Mouse (Mus musculus) intestine, postnatal 0 days (tissue): Measurements from ENCODE around the gene Klhl23. TPM values are rescaled to one million over a fixed set of nuclear protein-coding genes. Genes with fewer than 3 reads are reported as not detected.

Experiments used
- ATAC-seq: fragments of 200-750 bp; cut with Nextera tagmentation; 2 replicates; pipeline ENCODE4 v1.8.0; 2017; ENCODE audit warnings: mild to moderate bottlenecking, moderate TSS enrichment, moderate library complexity
- H3K27ac ChIP-seq: fragments of 300-500 bp; sonication (generic); 2 replicates; pipeline ENCODE4 v1.5.1; 2014; ENCODE audit warnings: mild to moderate bottlenecking, low read depth, low read length, moderate library complexity
- H3K27me3 ChIP-seq: fragments of 300-500 bp; sonication (generic); replicated peaks from 2 replicates; pipeline ENCODE4 v1.6.1; 2014; ENCODE audit warnings: low read length, mixed read lengths; ENCODE audit not compliant: control insufficient read depth, insufficient read depth
- H3K36me3 ChIP-seq: fragments of 300-500 bp; sonication (generic); 2 replicates; pipeline ENCODE4 v1.6.1; 2014; ENCODE audit warnings: mild to moderate bottlenecking, moderate library complexity; ENCODE audit not compliant: control insufficient read depth, insufficient read depth
- H3K4me1 ChIP-seq: fragments of 300-500 bp; sonication (generic); replicated peaks from 2 replicates; pipeline ENCODE4 v1.6.1; 2014; ENCODE audit warnings: antibody characterized with exemption, low read length, mixed read lengths; ENCODE audit not compliant: control insufficient read depth, insufficient read depth
- H3K4me2 ChIP-seq: fragments of 300-500 bp; sonication (generic); replicated peaks from 2 replicates; pipeline ENCODE4 v1.6.1; 2014; ENCODE audit warnings: low read depth, mild to moderate bottlenecking, moderate library complexity
- H3K4me3 ChIP-seq: fragments of 300-500 bp; sonication (generic); 2 replicates; pipeline ENCODE4 v1.5.1; 2014; ENCODE audit warnings: low read depth, low read length
- H3K9ac ChIP-seq: fragments of 300-500 bp; sonication (generic); 2 replicates; pipeline ENCODE4 v1.6.1; 2014; ENCODE audit warnings: mild to moderate bottlenecking, low read depth, low read length
- H3K9me3 ChIP-seq: fragments of 300-500 bp; sonication (generic); 2 replicates; pipeline ENCODE4 v1.6.1; 2016; ENCODE audit warnings: mixed run types; ENCODE audit not compliant: control insufficient read depth
- CTCF ChIP-seq: sonication (generic); IDR thresholded peaks from 2 replicates; pipeline ENCODE4 v1.5.1; 2016; ENCODE audit warnings: low read depth, mild to moderate bottlenecking, control low read depth, antibody characterized with exemption, moderate library complexity
- WGBS: fragments of 180-500 bp; shearing (Covaris S2); extraction: QIAGEN DNeasy Blood & Tissue Kit; methylation state at CpG from one replicate; pipeline ENCODE4 v1.1.7; 2014; 5-methylcytosine and 5-hydroxymethylcytosine counted together
- polyA plus RNA-seq: library from polyadenylated mRNA; unstranded; fragments of >200 nt; fragmentation: Nextera tagmentation; extraction: Ambion mirVana; gene quantifications from 2 replicates; pipeline ENCODE4 v1.2.1, GENCODE M21; 2015

Gene Klhl23
- polyA plus RNA-seq, 1 experiment from 2014 or later, result 17.3 TPM

DNA sequence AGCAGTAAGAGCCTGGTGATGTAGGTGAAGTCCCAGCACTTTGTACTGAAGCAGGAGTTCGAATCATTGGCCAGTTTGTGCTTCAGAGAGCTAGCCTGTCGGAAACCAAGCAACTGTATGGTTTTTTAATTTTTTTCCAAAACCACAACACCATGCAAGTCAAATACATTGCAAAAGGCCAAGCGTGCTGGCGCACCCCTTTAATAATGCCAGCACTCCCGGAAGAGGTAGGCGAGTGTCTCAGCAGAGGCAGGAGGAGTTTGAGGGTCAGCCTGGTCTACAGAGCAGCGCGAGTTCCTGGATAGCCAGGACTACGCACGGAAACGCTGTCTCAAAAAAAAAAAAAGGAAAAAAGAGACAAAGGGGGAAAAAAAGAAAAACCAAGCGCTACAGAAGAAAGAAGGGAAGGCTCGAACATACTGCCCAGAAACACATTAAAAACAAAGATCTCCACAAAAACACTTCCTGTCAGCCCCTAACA is 39.3 kb downstream of the Klhl23 start:
- peak overlapping the region; percentile 97 for H3K4me3 ChIP-seq
- no peaks in the 10 kb centered on the region; the same call in 1 of the 2 replicates for H3K36me3 ChIP-seq
- no peaks in the 10 kb centered on the region for H3K9me3 ChIP-seq
- no peaks in the 10 kb centered on the region for H3K4me1 ChIP-seq
- peak; percentile 43 for ATAC-seq
- peak overlapping the region; percentile 67 for H3K4me2 ChIP-seq
- 12% methylated on average over 13 of the region's 13 CpGs for WGBS
- no peaks in the 10 kb centered on the region for H3K27me3 ChIP-seq
- peak overlapping the region; percentile 87 for H3K9ac ChIP-seq
- H3K27ac ChIP-seq, result peak overlapping the region; percentile 86
- no peak for TF ChIP-seq CTCF

GRCm38 (mm10) chr2:69861485-69862091 is 39.8 kb downstream of the Klhl23 start, which contains the start of gene Ssb:
Gene Ssb, plus strand, starts transcription at chr2:69861562.
- peak within 1 kb of the TSS; percentile 87 for H3K9ac ChIP-seq
- no peaks in the 10 kb centered on the region for H3K27me3 ChIP-seq
- peak; percentile 93 for ATAC-seq
- peak within 1 kb of the TSS; percentile 86 for H3K27ac ChIP-seq
- no peaks in the 10 kb centered on the region; the same call in 1 of the 2 replicates for H3K36me3 ChIP-seq
- no peak for TF ChIP-seq CTCF
- no peaks in the 10 kb centered on the region for H3K9me3 ChIP-seq
- H3K4me2 ChIP-seq, result peak within 1 kb of the TSS; percentile 67
- under 1% methylated on average over 66 of the region's 66 CpGs for WGBS
- H3K4me1 ChIP-seq, result no peaks in the 10 kb centered on the region
- H3K4me3 ChIP-seq, result peak within 1 kb of the TSS; percentile 97

GRCm38 (mm10) chr2:69862117-69862657 is 40.4 kb downstream of the Klhl23 start:
- TF ChIP-seq CTCF, result no peak
- WGBS, result under 1% methylated on average over 13 of the region's 13 CpGs

GRCm38 (mm10) chr2:69883990-69884391 is 62.2 kb downstream of the Klhl23 start:
- Histone ChIP-seq H3K27ac (no peak overlapping the region), H3K4me2 (peak overlapping the region; percentile 85; the same call in 1 of the 2 replicates), H3K4me3 (no peak overlapping the region), H3K9me3 (no peaks in the 10 kb centered on the region), H3K36me3 (no peaks in the 10 kb centered on the region), H3K4me1 (no peaks in the 10 kb centered on the region), H3K9ac (no peak overlapping the region), H3K27me3 (no peaks in the 10 kb centered on the region)
- ATAC-seq, result no peak
- 66% methylated on average over 2 of the region's 2 CpGs for WGBS
- TF ChIP-seq CTCF, result peak; percentile 54

More at GRCm38 (mm10) chr2:69862117-69862657, 40.4 kb downstream of the Klhl23 start:
- Histone ChIP-seq H3K4me1 (no peaks in the 10 kb centered on the region), H3K9me3 (no peaks in the 10 kb centered on the region), H3K4me3 (peak overlapping the region; percentile 97), H3K36me3 (peaks cover 4% of the 10 kb centered on the region; the same call in 1 of the 2 replicates), H3K27me3 (no peaks in the 10 kb centered on the region), H3K27ac (peak overlapping the region; percentile 86), H3K9ac (peak overlapping the region; percentile 87), H3K4me2 (peak overlapping the region; percentile 67)
- no peak for ATAC-seq

DNA sequence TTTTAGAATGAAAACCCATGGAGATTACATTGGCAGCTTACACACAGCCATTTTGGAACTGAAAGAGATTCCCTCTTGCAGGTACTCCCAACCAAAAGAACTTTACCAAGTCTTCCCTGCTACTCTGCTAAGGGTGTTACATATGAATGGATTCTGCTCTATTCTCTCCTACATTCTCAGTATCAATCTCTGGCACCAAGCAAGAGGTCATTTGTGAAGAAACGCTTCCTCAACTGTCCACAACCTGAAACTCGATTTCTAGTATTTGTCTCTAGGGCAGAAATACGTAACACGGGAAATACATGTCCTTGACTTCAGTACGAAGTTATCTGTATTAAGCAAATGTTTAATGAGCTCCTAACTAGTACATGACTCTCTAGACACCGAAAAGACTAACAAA is 62.8 kb downstream of the Klhl23 start:
- no peaks in the 10 kb centered on the region for H3K36me3 ChIP-seq
- no peak overlapping the region for H3K27ac ChIP-seq
- no peak for ATAC-seq
- H3K9me3 ChIP-seq, result no peaks in the 10 kb centered on the region
- WGBS, result 34% methylated on average over 6 of the region's 6 CpGs
- H3K4me1 ChIP-seq, result no peaks in the 10 kb centered on the region
- no peak for TF ChIP-seq CTCF
- H3K27me3 ChIP-seq, result no peaks in the 10 kb centered on the region
- H3K9ac ChIP-seq, result peak overlapping the region; percentile 78; the same call in 1 of the 2 replicates
- peak overlapping the region; percentile 68 for H3K4me3 ChIP-seq
- peak overlapping the region; percentile 85 for H3K4me2 ChIP-seq

DNA sequence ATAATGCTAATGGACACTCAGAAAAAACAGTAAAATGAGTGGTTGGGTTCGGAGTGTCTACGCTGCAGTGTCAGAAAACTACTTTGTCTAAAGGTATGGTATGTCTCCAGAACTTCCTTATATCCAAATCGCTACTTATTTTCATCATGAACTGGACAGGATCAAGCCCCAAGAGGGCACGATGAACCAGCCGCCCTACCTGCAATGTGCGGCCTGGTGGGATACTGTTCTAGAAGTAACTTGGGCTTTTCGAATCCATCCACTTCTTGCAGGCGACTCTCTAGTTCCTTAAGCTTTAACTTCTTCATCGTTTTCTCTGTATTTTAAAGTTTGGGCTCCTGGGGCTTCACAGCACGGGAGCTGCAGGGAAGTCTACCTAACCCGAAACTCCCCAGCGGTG is 63.3 kb downstream of the Klhl23 start:
- no peaks in the 10 kb centered on the region for H3K36me3 ChIP-seq
- no peaks in the 10 kb centered on the region for H3K9me3 ChIP-seq
- TF ChIP-seq CTCF, result no peak
- H3K9ac ChIP-seq, result peak overlapping the region; percentile 78
- H3K27me3 ChIP-seq, result no peaks in the 10 kb centered on the region
- peak overlapping the region; percentile 85 for H3K4me2 ChIP-seq
- no peaks in the 10 kb centered on the region for H3K4me1 ChIP-seq
- WGBS, result 4% methylated on average over 12 of the region's 12 CpGs
- ATAC-seq, result peak; percentile 26
- peak overlapping the region; percentile 74; the same call in 1 of the 2 replicates for H3K27ac ChIP-seq
- H3K4me3 ChIP-seq, result peak overlapping the region; percentile 68
